Mouse (Mus musculus) sigmoid colon, adult 10 weeks (tissue): Measurements from ENCODE around the gene Mgarp. TPM values are rescaled to one million over a fixed set of nuclear protein-coding genes. Genes with fewer than 3 reads are reported as not detected.

Source experiments
- polyA plus RNA-seq: library from polyadenylated mRNA; stranded (reverse); fragments of 350-450 nt; fragmentation: Illumina TruSeq; extraction: RNeasy Lipid Tissue Mini Kit (QIAGEN cat#74804); gene quantifications from one replicate; pipeline ENCODE4 v1.2.3, GENCODE M21; 2014; ENCODE audit warnings: low read depth, low replicate concordance

Mgarp gene
- 1.2 TPM for polyA plus RNA-seq

DNA sequence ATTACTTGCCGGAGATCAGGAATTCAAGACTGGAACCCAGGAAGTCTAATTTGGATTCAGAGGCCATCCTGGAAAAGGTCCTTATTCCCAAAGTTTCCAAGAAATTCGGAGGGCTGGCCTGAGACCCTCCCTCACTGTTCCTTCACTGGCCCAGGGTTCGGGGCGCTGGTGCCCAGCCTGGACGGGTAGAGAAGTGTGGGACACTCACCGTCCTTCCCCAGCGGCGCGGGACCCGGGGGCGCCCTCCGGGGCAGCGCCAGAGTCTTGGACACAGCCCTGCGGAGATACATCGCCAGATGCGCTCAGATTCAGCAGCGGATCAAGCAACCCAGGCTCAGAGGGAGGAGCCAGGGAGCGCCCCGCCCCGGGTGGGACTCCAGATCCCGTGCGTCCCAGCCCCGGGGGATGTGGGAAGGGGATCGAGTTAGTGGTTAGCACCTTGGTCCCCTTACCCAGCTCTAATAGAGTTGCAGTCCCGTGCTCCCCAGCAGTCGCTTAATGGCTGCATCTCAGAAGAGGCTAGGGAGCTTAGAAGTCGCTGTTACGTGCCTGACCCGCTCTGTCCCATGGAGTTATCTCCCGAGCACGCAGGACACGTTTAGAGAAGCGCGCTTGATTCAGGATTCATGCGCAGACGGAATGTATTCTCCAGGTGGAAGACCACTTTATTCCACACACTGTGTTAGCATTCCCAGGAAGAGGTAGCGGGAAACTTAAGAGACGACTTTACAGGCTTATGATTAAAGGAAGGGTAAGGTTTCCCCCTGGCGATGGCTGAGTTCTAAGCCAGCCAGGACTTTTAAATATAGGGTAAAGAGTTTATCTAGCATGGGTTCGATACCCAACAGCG, at the start of gene Mgarp:
Gene Mgarp, minus strand, starts transcription at position 520 of the 850 bp plus-strand sequence.

DNA sequence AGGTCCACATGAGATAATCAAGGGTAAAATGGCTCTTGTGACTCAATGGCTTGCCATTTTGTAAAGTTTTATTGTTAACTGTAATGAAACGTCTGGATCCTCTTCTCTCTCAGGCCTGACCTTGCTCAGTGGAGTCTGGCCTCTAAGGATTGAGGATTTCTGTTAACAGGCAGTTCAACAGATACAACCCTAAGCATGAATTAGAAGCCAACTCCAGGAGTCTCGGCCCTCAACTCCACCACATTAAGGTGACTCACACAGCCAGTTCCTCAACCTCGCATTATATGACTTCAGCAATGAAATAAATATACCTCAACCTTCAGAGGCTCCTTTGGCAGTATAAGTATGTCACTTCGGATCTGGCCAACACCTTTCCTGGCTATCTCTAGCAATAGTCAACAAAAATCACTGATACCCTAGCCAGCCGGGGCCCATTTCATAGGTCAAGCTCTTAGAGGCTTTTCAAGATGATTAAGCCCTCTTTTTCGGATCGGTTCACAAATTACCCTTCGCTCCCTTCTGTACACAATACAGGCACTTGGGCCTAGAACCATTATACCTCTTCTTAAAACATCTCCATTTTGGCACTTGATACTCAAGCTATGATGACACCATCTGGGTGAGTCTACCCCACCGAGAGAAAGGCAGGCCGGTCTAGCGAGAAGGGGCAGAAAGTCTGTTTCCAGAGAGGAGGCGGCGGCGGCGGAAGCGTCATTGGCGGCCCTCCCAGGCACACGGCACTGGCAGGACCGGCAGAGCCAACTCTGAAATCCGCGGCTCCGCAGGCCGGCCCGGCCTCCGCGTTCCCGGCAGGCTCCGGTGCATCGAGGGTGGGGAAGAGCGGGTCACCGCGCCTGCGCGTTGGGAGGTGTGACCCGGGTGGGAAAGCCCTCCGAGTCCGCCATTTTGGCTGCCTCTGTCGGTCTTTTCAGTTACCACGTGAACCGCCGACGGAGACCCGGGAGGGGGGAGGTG, 18.8 kb upstream of the Mgarp start, which contains the start of gene Naa15:
Gene Naa15, plus strand, starts transcription at position 51 of the 975 bp plus-strand sequence.

DNA sequence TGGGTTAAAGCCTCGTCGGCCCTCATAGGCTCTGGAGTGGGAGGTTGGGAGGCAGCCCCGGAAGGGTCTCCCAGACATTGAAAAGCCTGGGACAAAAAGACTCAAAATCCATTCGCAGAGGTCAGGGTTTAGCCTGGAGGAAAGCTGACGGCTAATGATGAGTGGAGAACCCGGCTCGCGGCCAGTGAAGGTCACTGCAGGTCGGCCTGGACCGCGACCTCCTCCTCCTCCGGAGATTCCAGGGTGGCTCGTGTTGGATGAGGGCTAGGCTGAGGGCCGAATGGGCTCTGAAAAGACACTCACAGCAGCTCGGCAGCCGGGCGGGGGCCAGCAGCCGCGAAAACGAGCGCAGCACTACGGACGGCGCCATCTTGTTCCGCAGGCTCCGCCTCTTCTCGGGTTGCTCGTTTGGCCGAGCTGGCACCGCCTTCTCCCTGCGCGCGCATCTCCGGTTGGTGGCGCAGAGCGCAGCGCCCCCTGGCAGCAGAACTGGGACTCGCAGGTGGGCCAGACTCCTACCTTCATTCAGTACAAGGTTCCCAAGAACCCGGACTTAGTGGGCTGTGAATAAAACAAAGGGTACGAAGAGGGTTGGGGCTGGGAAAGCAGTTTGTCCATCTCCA, 12.1 kb upstream of the Mgarp start, which contains the start of gene Ndufc1:
Gene Ndufc1, minus strand, starts transcription at position 428 of the 623 bp plus-strand sequence.

DNA sequence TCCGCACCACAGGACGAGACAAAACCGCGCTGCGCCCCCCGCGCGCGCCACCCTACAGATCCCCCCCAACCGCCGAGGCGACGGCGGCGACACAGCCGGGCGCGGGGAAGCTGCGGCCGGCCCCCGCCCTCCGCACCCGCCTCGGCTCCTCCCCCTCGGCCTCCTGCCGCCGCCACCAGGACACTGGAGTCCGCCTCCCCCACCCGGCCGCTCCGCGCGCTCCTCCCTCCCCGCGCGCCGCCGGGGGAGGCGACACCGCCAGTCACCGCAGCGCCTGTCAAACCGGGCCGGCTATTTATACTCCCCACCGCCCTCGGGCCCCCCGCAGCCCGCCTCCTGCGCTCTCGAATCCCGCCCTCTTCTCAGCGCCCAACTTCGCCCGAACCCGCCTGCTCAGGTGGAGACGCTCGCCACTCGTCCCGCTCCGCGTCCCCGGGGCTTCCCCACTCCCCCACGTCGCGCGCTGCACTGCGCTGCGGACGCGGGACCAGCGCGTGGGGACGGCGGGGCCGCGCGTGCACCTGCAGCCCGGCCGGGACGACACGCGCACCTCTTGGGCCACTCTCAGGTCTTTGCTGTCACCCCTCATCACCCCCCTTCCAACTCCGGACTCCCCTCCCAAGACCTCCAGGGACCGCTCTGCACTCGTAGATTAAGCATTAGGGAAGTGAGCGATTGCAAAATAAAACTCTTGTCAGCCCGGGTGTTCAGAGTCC, 55.8 kb downstream of the Mgarp start, which contains the start of gene Elf2:
Gene Elf2, minus strand, starts transcription at position 112 of the 716 bp plus-strand sequence.

Other genes starting within 250 kb of the Mgarp start
- 110 TPM for gene Noct, start 172.3 kb downstream of the Mgarp start, polyA plus RNA-seq
- gene Elf2, start 56.1 kb downstream of the Mgarp start, polyA plus RNA-seq = 66.0 TPM
- 451 TPM for gene Ndufc1, start 12.2 kb upstream of the Mgarp start, polyA plus RNA-seq
- 190 TPM for gene Naa15, start 18.4 kb upstream of the Mgarp start, polyA plus RNA-seq
- gene Rab33b, start 87.2 kb upstream of the Mgarp start, polyA plus RNA-seq = 29.6 TPM
- gene Setd7, start 164.1 kb upstream of the Mgarp start, polyA plus RNA-seq = 66.9 TPM